Mouse (Mus musculus) bone marrow, adult 2 months (tissue): ENCODE measurements around the gene Emc8.
A peak's percentile ranks its signal among the peaks of the same experiment; 100 is the strongest.

ENCODE experiments used
- CTCF ChIP-seq: fragments of 200-500 bp; IDR thresholded peaks from 2 replicates; pipeline ENCODE4 v1.5.1; 2011; ENCODE audit warnings: low read length, control low read depth; ENCODE audit not compliant: control insufficient read depth, insufficient read depth
- POLR2A ChIP-seq: fragments of 200-500 bp; IDR thresholded peaks from 2 replicates; pipeline ENCODE4 v1.6.1; 2011; ENCODE audit warnings: low read depth, mild to moderate bottlenecking, control low read depth, low read length, borderline replicate concordance; ENCODE audit not compliant: control insufficient read depth

DNA sequence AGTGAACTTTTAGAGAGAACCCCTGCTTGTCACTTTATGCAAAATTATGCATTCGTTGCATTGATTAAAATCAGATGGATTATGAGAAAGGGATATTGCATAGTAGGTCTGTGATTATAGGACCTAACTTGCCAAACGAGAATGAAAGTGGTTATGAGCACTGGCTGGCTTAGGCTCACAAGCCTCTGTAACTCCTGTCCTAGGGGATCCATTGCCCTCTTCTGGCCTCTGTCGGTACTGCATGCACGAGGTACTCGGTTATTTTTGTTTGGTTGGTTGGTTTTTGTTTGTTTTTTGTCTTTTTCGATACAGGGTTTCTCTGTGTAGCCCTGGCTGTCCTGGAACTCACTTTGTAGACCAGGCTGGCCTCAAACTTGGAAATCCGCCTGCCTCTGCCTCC is 60.5 kb downstream of the Emc8 start:
- TF ChIP-seq CTCF: peak; percentile 79
- TF ChIP-seq POLR2A: no peak
